Mouse (Mus musculus): ENCODE data around the gene H2-Ke6. TPM values are rescaled to one million over a fixed set of nuclear protein-coding genes. Genes with fewer than 3 reads are reported as not detected.
A peak's percentile ranks its signal among the peaks of the same experiment; 100 is the strongest.
"Not testable (repeated sequence)": the region's sequence is repeated elsewhere in the genome, so short reads cannot be mapped to it uniquely, and the experiment has no call there.

The H2-Ke6 gene
- polyA plus RNA-seq, 1 experiment from 2014 or later, result 51.6 TPM

DNA sequence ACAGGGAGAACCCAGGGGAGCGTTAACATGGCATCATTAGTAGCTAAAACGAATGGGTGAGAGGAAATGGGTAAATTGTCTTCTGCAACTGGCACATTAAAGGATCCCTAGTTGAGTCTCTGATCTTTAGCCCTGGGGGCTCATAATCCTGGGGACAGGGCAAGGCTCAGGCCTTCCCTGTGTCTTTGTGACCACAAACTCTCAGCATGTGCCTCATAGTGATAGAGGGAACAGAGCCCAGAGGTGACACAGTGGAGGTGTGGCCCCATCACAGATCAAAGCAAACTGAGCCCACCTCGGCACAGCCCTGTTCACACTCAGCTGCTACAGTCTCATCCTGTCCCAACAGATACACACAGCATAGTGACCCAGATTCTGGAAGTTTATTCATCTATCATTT is 32.2 kb downstream of the H2-Ke6 start:
- H3K36me3 ChIP-seq (replicated peaks; ENCODE audit: insufficient read depth, low read length), result peaks cover 6% of the 10 kb centered on the region
- 58% methylated on average over 3 of the region's 3 CpGs for WGBS (ENCODE audit: insufficient replicate concordance)
- ATAC-seq, result no peak
- H3K9ac ChIP-seq (replicated peaks), result no peak overlapping the region
- no peaks in the 10 kb centered on the region for H3K27me3 ChIP-seq (ENCODE audit: insufficient read depth, low read length)
- no peak overlapping the region for H3K4me3 ChIP-seq (ENCODE audit: low read depth, low read length)
- H3K27ac ChIP-seq (ENCODE audit: low read depth), result no peak overlapping the region
- H3K4me1 ChIP-seq (ENCODE audit: insufficient read depth), result peaks cover 10% of the 10 kb centered on the region
- TF ChIP-seq EP300 (IDR thresholded peaks at IDR 0.05; ENCODE audit: low read depth) (no peak), CTCF (IDR thresholded peaks at IDR 0.05; ENCODE audit: low read depth) (no peak)
- no peak overlapping the region for H3K4me2 ChIP-seq (ENCODE audit: low read depth, low read length)
- H3K9me3 ChIP-seq (ENCODE audit: low read length), result 0 out of 2 replicates have a peak, but pooled peaks cover 2% of the 10 kb centered on the region
- DNase-seq, result no peak

- ATAC-seq, result no peak
- DNase-seq, result no peak
- Histone ChIP-seq H3K27me3 (ENCODE audit: insufficient read depth, low read length) (no peaks in the 10 kb centered on the region), H3K9me3 (ENCODE audit: low read length) (0 out of 2 replicates have a peak, but pooled peaks cover 2% of the 10 kb centered on the region), H3K4me1 (ENCODE audit: insufficient read depth) (peaks cover 5% of the 10 kb centered on the region; the same call in 1 of the 2 replicates), H3K4me3 (ENCODE audit: low read depth, low read length) (no peak overlapping the region), H3K36me3 (replicated peaks; ENCODE audit: insufficient read depth, low read length) (peaks cover 6% of the 10 kb centered on the region), H3K9ac (replicated peaks) (no peak overlapping the region), H3K27ac (ENCODE audit: low read depth) (no peak overlapping the region), H3K4me2 (ENCODE audit: low read depth, low read length) (no peak overlapping the region)
- no peak for TF ChIP-seq CTCF (IDR thresholded peaks at IDR 0.05; ENCODE audit: low read depth)
- no peak for TF ChIP-seq EP300 (IDR thresholded peaks at IDR 0.05; ENCODE audit: low read depth)
- 84% methylated on average over 8 of the region's 8 CpGs for WGBS (ENCODE audit: insufficient replicate concordance)
Observed at GRCm38 (mm10) chr17:33994959-33995358, 32.9 kb downstream of the H2-Ke6 start.

- peak; percentile 66 for ATAC-seq
- 0 out of 2 replicates have a peak, but pooled peaks cover 2% of the 10 kb centered on the region for H3K9me3 ChIP-seq (ENCODE audit: low read length)
Observed at GRCm38 (mm10) chr17:33991788-33992664, 35.8 kb downstream of the H2-Ke6 start.

GRCm38 (mm10) chr17:33982136-33982535 is 45.7 kb downstream of the H2-Ke6 start:
- not testable (repeated sequence) for H3K27me3 ChIP-seq (ENCODE audit: insufficient read depth, low read length); H3K9ac ChIP-seq (replicated peaks); H3K4me3 ChIP-seq (ENCODE audit: low read depth, low read length); ATAC-seq; H3K9me3 ChIP-seq (ENCODE audit: low read length); H3K27ac ChIP-seq (ENCODE audit: low read depth); H3K36me3 ChIP-seq (replicated peaks; ENCODE audit: insufficient read depth, low read length)
- WGBS (ENCODE audit: insufficient replicate concordance), result 4% methylated on average over 8 of the region's 8 CpGs
- DNase-seq, result peak; percentile 78
- TF ChIP-seq CTCF (IDR thresholded peaks at IDR 0.05; ENCODE audit: low read depth), result peak; percentile 96
- peak overlapping the region; percentile 74 for H3K4me2 ChIP-seq (ENCODE audit: low read depth, low read length)
- H3K4me1 ChIP-seq (ENCODE audit: insufficient read depth), result peaks cover 26% of the 10 kb centered on the region

More at GRCm38 (mm10) chr17:33991788-33992664, 35.8 kb downstream of the H2-Ke6 start:
- peaks cover 6% of the 10 kb centered on the region for H3K36me3 ChIP-seq (replicated peaks; ENCODE audit: insufficient read depth, low read length)
- TF ChIP-seq CTCF (IDR thresholded peaks at IDR 0.05; ENCODE audit: low read depth) (peak; percentile 88), EP300 (IDR thresholded peaks at IDR 0.05; ENCODE audit: low read depth) (no peak)
- no peaks in the 10 kb centered on the region for H3K4me1 ChIP-seq (ENCODE audit: insufficient read depth)
- DNase-seq, result peak; percentile 73
- no peak overlapping the region for H3K9ac ChIP-seq (replicated peaks)
- WGBS (ENCODE audit: insufficient replicate concordance), result 29% methylated on average over 10 of the region's 10 CpGs
- H3K27me3 ChIP-seq (ENCODE audit: insufficient read depth, low read length), result no peaks in the 10 kb centered on the region
- H3K27ac ChIP-seq (ENCODE audit: low read depth), result no peak overlapping the region
- H3K4me2 ChIP-seq (ENCODE audit: low read depth, low read length), result no peak overlapping the region
- no peak overlapping the region for H3K4me3 ChIP-seq (ENCODE audit: low read depth, low read length)

- DNase-seq (peak; percentile 93), ATAC-seq (peak; percentile 71)
- not testable (repeated sequence) for H3K27me3 ChIP-seq (ENCODE audit: insufficient read depth, low read length); H3K9me3 ChIP-seq (ENCODE audit: low read length); H3K36me3 ChIP-seq (replicated peaks; ENCODE audit: insufficient read depth, low read length)
- H3K4me1 ChIP-seq (ENCODE audit: insufficient read depth), result peaks cover 26% of the 10 kb centered on the region
- peak overlapping the region; percentile 74 for H3K4me2 ChIP-seq (ENCODE audit: low read depth, low read length)
- H3K9ac ChIP-seq (replicated peaks), result peak overlapping the region; percentile 59; the same call in 1 of the 2 replicates
- TF ChIP-seq EP300 (IDR thresholded peaks at IDR 0.05; ENCODE audit: low read depth), result peak; percentile 65; the same call in 1 of the 2 replicates
- peak; percentile 85 for TF ChIP-seq CTCF (IDR thresholded peaks at IDR 0.05; ENCODE audit: low read depth)
- H3K4me3 ChIP-seq (ENCODE audit: low read depth, low read length), result peak overlapping the region; percentile 51
- H3K27ac ChIP-seq (ENCODE audit: low read depth), result peak overlapping the region; percentile 91
- WGBS (ENCODE audit: insufficient replicate concordance), result under 1% methylated on average over 27 of the region's 27 CpGs
Observed at GRCm38 (mm10) chr17:33981192-33981909, 46.5 kb downstream of the H2-Ke6 start.
